Mouse (Mus musculus): ENCODE data around the gene Arrdc3.

Arrdc3 gene

DNA sequence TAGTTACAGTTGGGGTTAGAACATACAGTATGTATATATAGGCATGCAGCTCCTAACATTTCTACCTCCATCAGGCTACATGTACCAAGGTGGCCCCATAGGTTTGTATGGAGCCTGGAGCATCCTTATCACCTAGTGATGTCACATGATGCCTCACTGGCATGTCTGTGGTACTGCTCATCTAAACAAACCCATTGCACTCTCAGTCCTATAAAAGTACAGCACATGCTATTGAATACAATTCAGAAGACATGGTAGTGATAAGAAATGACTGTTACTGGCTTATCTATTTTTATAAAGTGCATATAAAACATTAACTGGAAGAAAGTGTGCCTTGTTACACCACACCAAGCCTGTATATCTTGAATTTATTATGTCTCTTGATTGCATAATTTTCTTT is 30.2 kb downstream of the Arrdc3 start:
- DNase-seq (ENCODE audit: extremely low spot score, low read depth, low spot score), result no peak

DNA sequence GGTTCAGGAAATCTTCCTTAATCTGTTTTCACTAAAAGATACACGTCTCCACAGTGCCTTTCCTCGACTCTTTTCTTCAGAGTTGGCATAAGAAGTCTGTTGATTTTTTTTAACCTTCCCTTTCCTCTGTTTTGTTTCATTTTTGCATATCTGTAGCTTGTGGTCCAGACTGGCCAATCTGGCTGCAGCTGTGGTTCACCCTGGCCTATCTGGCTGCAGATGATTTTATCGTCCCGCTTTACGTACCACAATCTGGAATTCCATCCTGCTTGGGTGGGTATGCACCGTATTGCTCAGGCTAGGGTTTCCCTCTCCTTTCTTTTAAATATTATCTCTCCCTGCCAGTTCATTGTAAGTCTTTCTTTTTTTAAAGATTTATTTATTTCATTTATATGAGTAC is 37.8 kb downstream of the Arrdc3 start:
- no peak for DNase-seq (ENCODE audit: extremely low spot score, low read depth, low spot score)

GRCm38 (mm10) chr13:80921593-80922327 is 38.6 kb downstream of the Arrdc3 start:
- no peak for DNase-seq (ENCODE audit: extremely low spot score, low read depth, low spot score)

DNA sequence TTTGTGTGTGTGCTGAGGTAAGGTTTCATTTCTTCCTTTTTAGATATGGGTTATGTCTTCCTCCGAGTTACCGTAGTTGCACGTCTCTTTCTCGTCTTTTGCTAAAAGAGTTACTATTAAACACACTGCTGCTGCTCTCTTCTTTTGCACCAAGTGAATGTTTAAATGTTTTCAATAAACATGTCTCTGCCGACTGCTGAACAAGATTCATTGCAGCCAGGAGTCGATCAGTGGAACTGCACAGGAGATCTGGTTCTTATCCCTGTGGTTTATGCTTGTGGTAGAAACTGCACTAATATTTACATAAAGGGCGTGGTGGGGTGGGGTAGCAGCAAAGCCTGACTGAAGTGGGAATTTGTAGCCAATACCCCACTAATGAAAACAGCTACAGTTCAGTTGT is 45.0 kb downstream of the Arrdc3 start:
- DNase-seq (ENCODE audit: extremely low spot score, low read depth, low spot score), result no peak

DNA sequence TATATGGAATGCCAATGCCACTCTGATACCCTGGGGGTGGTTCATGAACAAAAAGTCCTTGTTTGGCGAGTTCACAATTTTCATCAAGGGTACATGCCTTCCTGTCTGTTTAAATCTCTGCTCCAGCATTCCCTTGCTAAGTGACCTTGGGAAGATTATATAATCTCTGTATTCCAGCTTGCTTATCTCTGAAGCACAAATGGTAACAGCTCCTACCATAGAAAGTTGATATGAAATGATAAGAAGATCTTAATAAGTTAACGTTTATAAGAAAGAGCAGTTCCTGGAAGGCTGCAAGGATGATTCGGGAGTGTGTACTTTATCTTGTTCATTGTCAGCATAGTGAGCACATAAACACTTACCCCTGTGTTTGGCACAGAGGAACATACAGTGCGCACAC is 46.8 kb downstream of the Arrdc3 start:
- no peak for DNase-seq (ENCODE audit: extremely low spot score, low read depth, low spot score)

- DNase-seq (ENCODE audit: extremely low spot score, low read depth, low spot score), result no peak
Observed at GRCm38 (mm10) chr13:80932816-80933402, 49.7 kb downstream of the Arrdc3 start.

DNA sequence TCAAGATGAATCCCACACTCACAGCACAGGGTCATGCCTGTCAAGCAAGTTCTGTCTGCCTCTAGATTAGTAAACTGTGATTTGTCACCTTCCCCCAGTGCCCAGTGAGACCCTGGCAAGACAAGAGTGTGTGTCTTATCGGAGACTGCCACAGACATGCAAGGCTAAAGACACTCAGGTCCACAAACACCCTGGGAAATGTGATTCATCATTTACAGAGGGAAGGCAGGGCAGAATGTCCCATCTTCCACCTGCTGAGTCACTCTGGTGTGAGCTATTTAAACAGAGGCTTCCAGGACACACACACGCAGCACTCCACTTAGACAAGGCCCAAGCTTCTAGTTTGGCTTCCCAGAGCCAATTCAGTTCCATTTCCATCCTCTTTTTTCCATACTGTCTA is 53.2 kb downstream of the Arrdc3 start:
- DNase-seq (ENCODE audit: extremely low spot score, low read depth, low spot score), result no peak

DNA sequence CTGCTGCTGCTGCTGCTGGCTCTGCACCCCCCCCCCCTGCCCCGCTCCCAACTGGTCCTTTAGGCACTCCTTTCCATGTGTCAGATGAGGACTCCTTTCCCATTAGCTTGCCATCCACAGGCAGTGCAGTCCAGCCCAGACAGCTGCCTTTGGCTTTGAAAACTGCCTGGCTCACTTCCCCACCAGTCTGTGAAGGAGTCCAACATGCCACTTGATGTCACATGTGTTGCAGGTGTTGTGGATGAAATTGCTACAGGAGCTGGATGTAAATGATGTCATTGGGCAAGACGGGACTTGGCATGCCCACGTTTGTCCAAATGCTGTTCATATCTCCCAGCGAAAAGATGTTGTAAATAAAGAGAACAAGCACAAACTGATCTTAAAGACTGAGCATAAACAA is 56.0 kb downstream of the Arrdc3 start:
- no peak for DNase-seq (ENCODE audit: extremely low spot score, low read depth, low spot score)

DNA sequence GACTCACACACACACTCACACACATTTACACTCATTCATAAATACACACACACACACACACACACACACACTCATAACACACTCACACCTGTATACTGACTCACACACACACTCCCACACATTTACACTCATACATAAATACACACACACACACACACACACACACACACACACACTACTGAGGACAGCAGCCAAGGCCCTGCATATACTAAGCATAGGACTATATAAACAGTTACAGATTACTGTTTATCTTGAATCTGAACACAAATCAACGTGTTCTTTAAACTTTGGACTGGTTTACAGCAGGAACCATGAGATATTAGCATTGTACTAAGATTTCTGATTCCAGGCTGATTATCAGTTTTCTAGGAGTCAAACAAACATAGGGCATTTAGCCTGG is 56.7 kb downstream of the Arrdc3 start:
- DNase-seq (ENCODE audit: extremely low spot score, low read depth, low spot score), result no peak

- DNase-seq (ENCODE audit: extremely low spot score, low read depth, low spot score), result no peak
Observed at GRCm38 (mm10) chr13:80940421-80940820, 57.2 kb downstream of the Arrdc3 start.

- DNase-seq (ENCODE audit: extremely low spot score, low read depth, low spot score), result no peak
Observed at GRCm38 (mm10) chr13:80940860-80941630, 57.9 kb downstream of the Arrdc3 start.

- no peak for DNase-seq (ENCODE audit: extremely low spot score, low read depth, low spot score)
Observed at GRCm38 (mm10) chr13:80944532-80944931, 61.3 kb downstream of the Arrdc3 start.
